Mouse (Mus musculus) cortical plate, adult 2 months (tissue): ENCODE data around the gene Med12l. TPM values are rescaled to one million over a fixed set of nuclear protein-coding genes. Genes with fewer than 3 reads are reported as not detected.

Source experiments
- H3K27ac ChIP-seq: fragments of 200-500 bp; 2 replicates; pipeline ENCODE4 v1.5.1; 2012; ENCODE audit warnings: low read length, control low read depth, inconsistent platforms; ENCODE audit not compliant: insufficient read depth
- H3K4me1 ChIP-seq: fragments of 200-500 bp; 2 replicates; pipeline ENCODE4 v1.6.1; 2011; ENCODE audit warnings: low read length; ENCODE audit not compliant: control insufficient read depth, insufficient read depth
- H3K4me3 ChIP-seq: fragments of 200-500 bp; 2 replicates; pipeline ENCODE4 v1.5.1; 2011; ENCODE audit warnings: mild to moderate bottlenecking, low read length, control low read depth; ENCODE audit not compliant: insufficient read depth
- CTCF ChIP-seq: fragments of 200-500 bp; IDR thresholded peaks from 2 replicates; pipeline ENCODE4 v1.5.1; 2011; ENCODE audit warnings: mild to moderate bottlenecking, control low read depth, low read length; ENCODE audit not compliant: insufficient read depth; ENCODE audit errors: extremely low read depth
- POLR2A ChIP-seq: fragments of 200-500 bp; IDR thresholded peaks from 2 replicates; pipeline ENCODE4 v1.6.1; 2011; ENCODE audit warnings: mild to moderate bottlenecking, low read length, control low read depth; ENCODE audit not compliant: insufficient read depth; ENCODE audit errors: extremely low read depth
- polyA plus RNA-seq: library from polyadenylated mRNA; depleted of rRNA; stranded (reverse); fragments of >200 nt; gene quantifications from 2 replicates; pipeline ENCODE4 v1.2.3, GENCODE M21; 2012

The Med12l gene
- polyA plus RNA-seq, 1 experiment = 11.2 TPM

DNA sequence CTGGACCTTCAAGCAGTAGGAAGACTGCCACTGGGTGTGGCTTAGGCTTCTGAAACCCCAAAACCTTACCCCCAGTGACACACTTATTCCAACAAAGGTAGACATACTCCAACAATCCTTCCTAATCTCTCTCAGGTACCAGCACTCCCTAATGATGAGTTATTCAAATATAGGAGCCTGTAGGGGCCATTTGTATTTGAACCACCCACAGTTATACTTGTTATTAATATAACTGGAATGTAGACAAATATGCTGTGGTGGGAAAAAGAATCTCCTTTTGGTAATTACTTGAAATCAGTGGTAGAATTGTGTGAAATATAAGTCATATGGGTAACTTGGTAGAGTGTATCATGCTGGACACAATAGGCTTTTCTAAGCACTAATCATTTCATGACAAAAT lies 273.0 kb downstream of the Med12l start:
- Histone ChIP-seq H3K27ac (no peak overlapping the region), H3K4me1 (no peaks in the 10 kb centered on the region), H3K4me3 (no peak overlapping the region)
- TF ChIP-seq CTCF (no peak), POLR2A (no peak)

DNA sequence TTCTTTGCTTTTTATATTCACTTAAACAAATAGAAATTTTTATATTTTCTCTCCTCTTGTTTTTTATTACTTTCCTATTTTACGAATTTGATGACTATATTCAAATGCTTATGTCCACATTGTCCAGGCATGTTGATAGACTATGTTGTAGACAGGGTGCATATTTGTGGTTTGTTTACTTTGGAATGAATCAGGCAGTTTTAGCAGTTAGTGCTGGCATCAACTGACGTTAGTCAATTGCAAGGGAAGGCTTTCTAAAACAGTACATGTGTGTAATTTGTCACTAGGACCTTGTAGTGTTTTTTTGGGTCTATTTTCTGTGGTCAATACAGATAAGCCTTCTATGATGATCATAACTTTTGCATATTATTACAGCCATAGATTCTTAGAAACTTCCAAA lies 284.9 kb downstream of the Med12l start:
- TF ChIP-seq CTCF (no peak), POLR2A (no peak)
- H3K4me1 ChIP-seq = no peaks in the 10 kb centered on the region
- H3K4me3 ChIP-seq = no peak overlapping the region
- no peak overlapping the region for H3K27ac ChIP-seq

DNA sequence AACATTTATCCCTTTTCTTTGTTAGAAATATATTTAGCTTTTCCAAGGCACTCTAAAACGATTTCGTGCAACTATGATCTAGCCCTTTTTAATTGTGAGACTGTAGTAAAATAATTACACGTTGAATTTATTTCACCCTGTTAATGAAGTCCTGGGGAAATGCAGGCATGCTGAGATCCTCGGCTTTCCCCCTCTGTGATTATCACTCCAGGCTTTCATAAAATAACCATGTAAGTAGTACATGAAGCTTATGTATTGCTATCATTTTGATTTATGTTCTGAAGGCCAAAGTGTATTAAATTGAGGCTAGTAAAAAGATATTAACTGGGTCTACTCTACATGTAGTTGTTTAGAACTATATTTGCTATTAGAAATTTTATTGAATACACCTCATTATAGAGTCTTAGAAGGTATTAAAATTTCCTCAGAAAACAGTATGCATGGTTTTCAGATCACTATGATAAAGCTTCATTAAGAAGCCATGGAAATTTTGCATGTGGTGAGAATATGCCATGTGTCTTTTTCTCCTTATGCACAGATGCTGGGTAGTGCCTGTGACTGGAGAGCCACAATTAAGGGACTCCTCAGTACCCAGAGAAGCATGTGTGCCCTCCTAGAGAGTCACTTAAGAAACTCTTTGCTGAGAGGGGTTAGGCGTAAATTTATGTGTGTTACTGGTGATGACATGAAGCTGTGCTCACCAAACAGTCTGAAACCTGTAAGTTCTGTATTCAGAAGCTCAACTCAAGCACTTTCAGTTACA lies 288.0 kb downstream of the Med12l start:
- H3K27ac ChIP-seq = no peak overlapping the region
- no peaks in the 10 kb centered on the region for H3K4me1 ChIP-seq
- H3K4me3 ChIP-seq = no peak overlapping the region
- TF ChIP-seq CTCF (no peak), POLR2A (no peak)

DNA sequence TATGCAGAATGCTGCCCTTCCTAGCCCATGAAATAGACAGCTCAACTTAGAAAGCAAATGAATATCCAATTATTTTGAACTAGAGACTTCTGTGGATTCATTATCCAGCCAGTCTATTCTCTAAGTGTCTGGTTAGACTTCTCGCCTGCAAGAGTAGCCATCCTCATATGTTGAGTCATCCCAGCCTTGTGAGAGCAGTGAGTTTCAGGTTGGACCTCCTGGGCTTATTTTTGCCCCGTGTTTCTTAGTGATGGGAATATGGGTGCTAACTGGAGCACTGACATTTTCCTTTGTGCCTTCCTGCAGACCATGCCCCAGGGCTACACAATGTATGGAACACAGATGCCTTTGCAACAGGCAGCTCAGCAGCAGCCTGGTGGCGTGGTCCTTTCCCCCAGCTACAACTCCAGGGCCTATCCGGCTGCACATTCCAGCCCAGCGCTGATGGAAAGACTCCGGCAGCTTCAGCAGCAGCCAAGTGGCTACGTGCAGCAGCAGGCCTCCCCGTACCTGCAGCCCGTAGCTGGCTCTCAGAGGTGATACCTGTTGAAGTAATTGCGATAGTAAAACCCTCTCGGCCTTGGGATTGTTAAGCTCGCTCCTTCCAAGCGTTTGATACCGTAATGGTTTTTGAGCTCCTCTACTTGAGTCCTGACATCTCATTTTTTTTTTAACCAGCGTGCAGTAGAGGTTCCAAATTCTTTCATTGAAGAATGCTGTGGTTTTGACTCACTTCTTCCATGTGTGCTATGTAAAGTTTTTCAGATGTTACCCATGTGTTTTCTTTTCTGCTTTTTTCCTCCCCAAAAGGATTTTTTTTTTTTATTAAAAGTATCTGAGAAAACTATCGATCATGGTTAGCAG lies 290.3 kb downstream of the Med12l start:
- no peak for TF ChIP-seq CTCF
- no peak for TF ChIP-seq POLR2A
- H3K4me3 ChIP-seq = no peak overlapping the region
- no peak overlapping the region for H3K27ac ChIP-seq
- no peaks in the 10 kb centered on the region for H3K4me1 ChIP-seq

DNA sequence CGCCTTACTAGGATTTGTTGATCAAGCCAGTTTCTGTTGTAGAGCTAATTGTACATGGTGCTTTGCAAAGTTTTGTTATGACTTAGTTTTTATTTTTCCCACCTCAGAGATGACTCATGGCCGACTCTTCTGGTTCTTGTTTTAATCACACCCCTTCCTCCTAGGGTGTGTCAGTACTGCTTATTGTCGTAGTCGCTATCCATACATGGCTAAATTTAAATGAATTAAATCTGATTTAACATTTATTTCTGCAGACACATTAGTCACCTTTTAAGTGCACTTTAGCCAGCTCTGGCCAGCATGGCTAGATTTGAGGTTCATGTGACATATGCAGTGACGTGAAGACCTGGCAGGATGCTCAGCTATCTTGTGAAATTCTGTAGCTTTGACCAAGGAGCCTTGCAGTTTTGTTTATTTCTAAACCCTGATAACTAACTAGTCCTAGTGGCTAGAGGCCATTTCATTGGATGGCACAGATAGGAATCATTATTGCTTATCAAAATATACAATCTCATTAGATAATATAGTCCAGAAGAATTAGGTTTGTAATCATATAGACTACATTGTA lies 291.0 kb downstream of the Med12l start:
- Histone ChIP-seq H3K27ac (no peak overlapping the region), H3K4me1 (no peaks in the 10 kb centered on the region), H3K4me3 (no peak overlapping the region)
- no peak for TF ChIP-seq CTCF
- no peak for TF ChIP-seq POLR2A

DNA sequence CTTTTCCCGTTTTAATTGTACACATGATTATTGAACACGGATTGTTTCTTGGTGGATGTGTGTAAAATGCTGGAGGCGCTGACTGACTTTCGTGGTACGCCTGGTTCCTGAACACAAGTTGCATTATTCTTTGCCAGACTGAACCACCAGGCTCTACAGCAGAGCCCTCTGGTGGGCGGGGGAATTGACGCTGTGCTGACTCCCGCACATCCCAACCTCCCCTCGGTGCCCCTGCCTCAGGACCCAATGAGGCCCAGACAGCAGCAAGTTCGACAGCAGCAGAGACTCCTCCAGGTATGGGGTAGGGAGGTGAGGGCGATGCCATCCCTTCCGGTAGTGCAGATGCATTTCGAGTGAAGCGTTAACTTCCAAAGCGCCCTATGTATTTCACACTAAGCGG lies 292.0 kb downstream of the Med12l start:
- Histone ChIP-seq H3K4me3 (no peak overlapping the region), H3K4me1 (no peaks in the 10 kb centered on the region), H3K27ac (no peak overlapping the region)
- TF ChIP-seq POLR2A (no peak), CTCF (no peak)

DNA sequence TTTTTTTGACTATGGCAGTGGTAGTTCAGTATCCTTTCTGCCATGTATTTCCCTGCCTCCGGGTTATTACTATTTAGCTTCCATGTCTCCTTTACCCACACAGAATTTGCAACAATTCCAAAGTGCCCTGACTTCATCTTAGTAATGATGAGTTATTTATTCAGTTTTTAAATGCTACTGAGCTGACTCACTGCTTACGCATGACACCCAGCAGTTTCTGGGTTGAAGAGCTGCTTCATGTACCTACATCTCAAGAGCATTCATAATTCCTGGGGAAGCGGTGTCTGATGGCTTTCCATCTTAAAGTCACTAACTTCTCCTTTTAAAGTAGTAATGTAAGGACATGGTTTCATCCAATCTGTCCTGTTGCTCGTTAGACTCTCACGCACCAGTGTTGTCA lies 299.3 kb downstream of the Med12l start:
- H3K4me3 ChIP-seq = no peak overlapping the region

DNA sequence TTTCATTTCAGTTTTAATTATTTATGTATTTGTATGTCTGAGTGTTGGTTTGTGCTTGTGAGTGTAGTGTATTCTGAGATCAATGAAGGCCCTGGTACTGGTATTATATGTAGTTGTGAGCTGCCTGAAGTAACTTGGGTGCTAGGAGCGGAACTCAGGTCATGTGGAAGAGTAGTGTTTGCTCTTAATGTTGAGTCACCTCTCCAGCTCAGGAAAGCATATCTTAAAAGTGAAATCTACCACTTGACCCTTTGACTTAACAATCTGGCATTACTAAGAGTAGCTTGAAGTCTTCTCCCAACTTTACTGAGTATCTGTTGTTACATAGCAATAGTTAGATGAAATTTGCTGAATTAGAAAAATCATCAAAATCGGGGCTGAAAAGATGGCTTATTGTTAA lies 299.9 kb downstream of the Med12l start:
- TF ChIP-seq POLR2A (no peak), CTCF (no peak)
- H3K27ac ChIP-seq = no peak overlapping the region
- no peaks in the 10 kb centered on the region for H3K4me1 ChIP-seq
- H3K4me3 ChIP-seq = no peak overlapping the region

More for the DNA sequence above, 299.3 kb downstream of the Med12l start:
- Histone ChIP-seq H3K4me1 (no peaks in the 10 kb centered on the region), H3K27ac (no peak overlapping the region)
- TF ChIP-seq CTCF (no peak), POLR2A (no peak)

DNA sequence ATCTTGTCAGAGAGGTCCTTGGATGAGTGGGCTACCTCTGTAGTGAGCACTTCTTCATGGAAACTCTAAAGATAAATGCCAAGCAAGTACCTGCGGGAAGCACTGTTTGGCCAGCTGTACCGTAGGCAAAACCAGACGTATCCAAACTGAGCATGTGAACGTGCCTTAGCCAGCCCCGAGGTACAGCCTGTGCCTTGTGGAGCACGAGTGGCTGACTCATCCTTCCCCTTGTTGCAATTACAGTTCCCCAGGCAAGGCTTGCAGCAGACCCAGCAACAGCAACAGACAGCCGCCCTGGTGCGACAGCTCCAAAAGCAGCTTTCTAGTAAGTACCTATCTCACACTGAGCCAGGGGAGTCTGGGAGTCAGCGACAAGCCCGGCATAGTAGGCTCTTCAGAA lies 307.0 kb downstream of the Med12l start:
- no peak overlapping the region for H3K27ac ChIP-seq
- no peak overlapping the region for H3K4me3 ChIP-seq
- no peak for TF ChIP-seq POLR2A
- TF ChIP-seq CTCF = no peak
- H3K4me1 ChIP-seq = no peaks in the 10 kb centered on the region

DNA sequence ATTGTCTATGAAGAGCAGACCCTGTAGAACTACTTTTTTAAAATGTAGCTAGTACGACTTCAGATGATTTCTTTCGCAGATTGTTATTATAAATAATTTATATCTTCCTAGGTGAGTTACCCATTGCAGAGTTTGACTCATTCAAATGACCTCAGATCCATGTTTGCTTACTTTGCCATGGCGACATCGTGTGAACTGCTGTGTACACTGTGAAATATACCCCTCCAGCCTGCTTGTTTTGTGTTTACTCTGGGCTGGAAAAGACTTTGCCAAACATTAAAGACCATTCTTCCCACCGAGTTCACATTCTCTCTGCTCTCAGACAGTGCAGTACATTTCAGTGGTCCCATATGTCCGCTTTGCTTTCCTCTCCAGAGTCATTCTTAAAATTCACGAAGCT lies 310.5 kb downstream of the Med12l start:
- Histone ChIP-seq H3K4me3 (no peak overlapping the region), H3K4me1 (no peaks in the 10 kb centered on the region), H3K27ac (no peak overlapping the region)
- TF ChIP-seq CTCF (no peak), POLR2A (no peak)
